Mouse (Mus musculus) induced T-regulatory cell, adult 2 months (primary cell): ENCODE results near the gene Srms.

Source experiments
- DNase-seq: peaks from one replicate; pipeline ENCODE4 v3.0.0-alpha.2; 2012; ENCODE audit warnings: low read depth

The Srms gene

DNA sequence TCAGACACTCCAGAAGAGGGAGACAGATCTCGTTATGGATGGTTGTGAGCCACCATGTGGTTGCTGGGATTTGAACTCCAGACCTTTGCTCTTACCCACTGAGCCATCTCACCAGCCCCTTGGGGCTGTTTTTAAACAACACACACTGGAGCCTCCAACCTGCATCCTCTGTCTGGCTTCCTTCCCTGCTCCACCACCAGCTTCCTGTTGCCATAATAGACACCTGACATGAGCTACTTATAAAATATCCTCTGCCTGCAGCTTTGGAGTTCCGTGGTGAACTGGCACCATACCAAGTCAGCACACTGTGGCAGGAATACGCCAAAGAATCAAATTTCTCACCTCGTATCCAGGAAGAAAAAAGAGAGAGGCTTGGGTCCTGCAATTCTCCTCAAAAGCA is 52.2 kb downstream of the Srms start:
- no peak for DNase-seq

DNA sequence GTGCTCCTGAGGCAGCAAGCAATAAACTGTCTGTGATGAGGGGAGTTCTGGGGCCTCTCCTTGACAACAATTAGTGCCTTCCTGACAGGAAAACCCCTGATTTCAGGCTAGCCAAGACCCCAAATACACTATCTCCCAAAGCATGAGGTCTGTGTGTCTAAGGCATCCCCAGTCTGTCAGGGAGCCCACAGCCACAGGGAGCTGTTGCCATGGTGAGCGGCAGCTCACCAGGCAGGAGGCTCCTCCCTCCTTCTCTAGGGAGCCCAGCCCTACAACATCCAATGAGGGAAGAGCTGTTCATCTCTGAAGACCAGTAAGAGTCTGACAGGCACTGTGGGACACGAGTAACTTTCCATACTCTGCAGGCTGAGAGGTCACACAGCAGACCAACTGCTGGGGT is 53.2 kb downstream of the Srms start:
- DNase-seq: no peak

DNA sequence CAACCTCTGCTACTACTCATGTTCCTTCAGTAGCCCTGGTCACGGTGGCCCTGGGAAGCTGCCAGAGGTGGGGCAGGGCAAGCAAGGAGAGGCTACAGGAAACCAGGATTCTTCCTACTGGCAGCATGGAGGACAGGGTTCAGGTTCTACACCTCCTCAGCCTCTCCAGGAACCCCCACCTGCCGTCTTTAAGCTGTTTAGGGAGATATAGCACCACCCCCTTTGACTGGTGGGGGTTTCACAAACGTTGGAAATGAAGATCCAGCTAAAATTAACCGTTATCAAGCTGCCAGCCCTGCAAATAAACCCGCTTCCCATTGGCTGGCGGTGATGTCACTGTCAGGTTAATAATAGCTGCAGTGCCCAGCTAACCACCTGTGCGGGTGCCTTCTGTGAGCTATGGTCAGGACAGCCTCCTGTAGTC is 53.9 kb downstream of the Srms start:
- no peak for DNase-seq

DNA sequence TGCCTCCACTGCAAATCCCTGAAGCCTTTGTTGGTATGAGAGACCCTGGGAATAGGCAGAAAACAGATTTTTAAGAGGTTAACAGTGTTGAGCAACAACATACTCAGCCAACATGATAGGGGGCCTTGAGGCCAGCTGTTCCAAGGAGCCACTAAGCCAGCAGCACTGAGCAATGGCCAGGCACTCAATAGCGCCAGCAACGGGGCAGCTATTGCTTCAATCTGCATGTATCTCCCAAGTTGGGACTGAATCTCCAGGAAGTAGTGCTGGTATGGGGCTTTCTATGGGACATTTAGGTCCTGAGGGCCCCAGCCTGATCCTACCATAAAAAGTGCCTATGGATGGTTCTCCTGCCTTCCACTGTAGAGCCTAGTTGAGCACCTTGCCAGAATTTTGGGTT is 54.5 kb downstream of the Srms start:
- DNase-seq: no peak

DNA sequence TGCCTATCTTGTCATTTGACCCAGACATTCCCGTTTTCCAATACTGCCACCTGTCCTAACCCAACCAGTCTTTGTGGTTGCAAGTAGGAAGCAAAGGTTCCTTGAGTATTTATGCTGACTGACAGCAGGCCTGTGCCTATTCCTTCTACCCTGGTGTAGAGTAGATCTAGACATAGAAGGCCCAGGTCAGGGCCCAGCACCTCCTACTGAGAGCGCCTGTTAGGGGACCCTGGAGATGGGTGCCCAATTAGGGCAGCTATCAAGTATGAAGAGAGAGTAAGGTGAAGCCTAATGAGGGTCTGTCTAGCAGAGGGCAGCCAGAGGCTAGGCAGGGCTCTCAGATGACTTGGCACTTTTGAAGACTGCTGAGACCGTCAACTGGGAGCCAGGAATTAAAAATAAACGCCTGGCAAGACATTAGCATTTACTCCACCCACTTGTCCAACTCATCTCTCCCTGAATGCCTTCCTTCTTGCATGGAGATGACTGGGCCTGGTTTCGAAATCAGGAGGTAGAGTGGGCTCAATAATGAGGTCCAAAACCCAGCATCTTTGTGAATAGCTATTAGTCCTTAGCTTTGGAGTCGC is 55.2 kb downstream of the Srms start:
- no peak for DNase-seq

DNA sequence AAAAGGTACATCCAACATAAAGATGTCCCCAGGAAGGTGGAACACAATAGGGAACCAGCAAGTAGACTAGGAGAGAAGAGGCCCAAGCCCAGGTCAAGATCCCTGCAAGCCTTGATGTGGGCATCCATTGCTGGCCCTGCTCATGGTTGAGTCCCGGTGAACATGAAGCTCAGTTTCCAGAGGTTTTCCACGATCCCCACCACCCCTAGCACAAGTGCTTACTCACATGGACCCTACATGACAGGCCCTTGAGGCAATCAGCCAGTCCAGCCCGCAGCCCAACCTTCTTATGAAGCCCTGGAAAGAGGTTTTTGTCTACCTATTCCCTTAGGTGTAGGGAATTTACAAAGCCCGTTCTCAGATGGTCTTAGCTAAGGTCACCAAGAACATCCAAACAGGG is 55.8 kb downstream of the Srms start:
- no peak for DNase-seq

DNA sequence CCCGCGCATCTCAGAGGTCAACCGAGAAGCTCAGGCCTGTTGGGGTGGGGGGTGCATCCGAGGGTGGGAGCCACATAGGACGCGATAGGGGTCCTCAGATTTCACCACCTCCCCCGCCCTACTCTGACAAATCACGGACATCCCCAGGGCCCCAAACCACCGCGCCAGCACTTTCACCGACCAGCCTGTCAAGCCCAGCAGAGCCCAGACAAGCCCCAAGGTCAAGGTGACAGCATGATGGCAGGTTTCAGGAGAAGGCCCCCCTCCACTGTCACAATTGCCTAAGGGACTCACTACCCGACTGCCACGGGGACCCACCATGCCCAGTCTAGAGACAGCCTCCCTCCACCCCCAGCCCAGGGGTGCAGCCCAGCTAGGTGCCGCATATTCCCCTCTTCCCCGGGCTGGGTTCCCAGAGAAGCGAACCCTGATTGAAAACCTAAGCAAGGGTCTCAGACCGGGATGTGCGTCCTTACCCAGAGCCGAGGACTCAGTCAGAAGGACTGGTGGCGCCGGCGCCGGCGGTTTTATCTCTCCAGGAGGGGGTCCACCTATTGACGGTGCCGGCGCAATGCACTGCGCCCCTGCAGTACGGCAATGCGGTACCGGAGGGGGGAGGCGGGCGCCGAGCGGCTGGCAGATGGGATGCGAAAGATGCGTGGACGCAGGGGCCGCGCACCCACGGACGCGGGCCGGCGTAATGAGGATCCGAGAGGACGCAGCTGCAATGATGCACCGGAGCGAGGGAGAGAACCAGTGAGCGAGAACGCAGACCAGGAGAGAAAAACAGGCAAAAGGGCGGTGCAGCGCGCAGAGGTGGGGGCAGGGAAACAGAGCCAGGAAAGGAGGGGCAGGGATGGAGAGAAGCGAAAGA is 56.5 kb downstream of the Srms start, which contains the start of gene Eef1a2:
Gene Eef1a2 (minus strand): TSS at position 767 of the 874 bp plus-strand sequence.
- DNase-seq: no peak

DNA sequence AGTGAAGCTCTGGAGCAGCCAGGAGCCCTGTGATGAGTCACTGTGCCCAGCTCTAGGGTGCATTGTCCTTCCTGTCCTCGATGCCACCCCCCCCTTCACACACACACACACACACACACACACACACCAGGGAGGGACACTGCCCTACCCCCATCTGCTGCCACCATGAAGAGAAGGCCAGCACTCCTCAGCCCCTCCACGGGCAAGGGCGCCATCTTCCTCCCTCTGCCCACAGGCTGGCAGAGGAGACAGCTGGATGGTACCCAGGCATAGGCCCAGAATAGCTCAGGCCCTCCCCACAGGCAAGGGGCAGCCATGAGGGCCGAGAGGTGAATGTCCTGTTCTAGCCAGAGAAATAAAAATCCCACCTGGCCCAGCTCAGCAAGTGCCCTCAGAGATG is 57.2 kb downstream of the Srms start:
- no peak for DNase-seq
